Mouse (Mus musculus): ENCODE measurements around the gene Tbc1d4.

Tbc1d4 gene

GRCm38 (mm10) chr14:101501868-101502267 is 107.1 kb downstream of the Tbc1d4 start:
- DNase-seq (ENCODE audit: low spot score) = no peak

DNA sequence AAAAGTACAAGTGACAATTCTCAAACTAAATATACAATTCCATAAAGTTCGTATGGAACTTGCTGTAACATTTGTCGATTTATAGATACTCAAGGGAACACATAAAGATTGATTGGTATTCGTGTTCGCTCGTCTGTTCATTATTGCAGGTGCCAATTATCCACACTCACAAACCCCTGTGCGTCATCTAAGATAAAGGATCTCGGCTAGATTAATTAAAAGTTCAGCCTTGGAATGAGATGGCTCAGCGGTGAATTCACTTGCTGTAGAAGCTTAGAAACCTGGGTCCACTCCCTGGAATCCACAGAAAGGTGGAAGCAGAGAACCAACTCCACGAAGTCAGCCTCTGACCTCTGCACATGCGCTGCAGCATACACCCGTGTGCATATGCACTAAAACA is 107.5 kb downstream of the Tbc1d4 start:
- no peak for DNase-seq (ENCODE audit: low spot score)

DNA sequence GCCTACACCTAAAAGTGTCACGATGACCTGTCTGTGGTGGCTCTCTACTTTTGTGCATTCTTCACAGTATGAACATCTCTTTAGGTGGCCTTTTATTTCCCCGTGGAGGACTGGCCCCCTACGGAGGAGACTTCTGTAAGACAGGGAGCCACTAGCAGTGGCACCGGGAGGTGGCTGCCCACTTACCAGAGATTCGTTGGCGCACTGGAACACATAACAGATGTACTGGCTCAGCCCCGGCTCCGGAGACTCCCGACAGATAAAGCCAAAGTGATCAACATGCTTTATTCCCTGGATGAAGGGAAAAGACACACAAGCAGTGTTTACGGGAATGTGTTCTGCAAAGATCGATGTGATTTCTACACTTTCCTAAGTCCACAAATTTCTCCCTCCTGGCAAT is 108.2 kb downstream of the Tbc1d4 start:
- DNase-seq (ENCODE audit: low spot score) = no peak

GRCm38 (mm10) chr14:101499838-101500237 is 109.2 kb downstream of the Tbc1d4 start:
- DNase-seq (ENCODE audit: low spot score) = no peak

DNA sequence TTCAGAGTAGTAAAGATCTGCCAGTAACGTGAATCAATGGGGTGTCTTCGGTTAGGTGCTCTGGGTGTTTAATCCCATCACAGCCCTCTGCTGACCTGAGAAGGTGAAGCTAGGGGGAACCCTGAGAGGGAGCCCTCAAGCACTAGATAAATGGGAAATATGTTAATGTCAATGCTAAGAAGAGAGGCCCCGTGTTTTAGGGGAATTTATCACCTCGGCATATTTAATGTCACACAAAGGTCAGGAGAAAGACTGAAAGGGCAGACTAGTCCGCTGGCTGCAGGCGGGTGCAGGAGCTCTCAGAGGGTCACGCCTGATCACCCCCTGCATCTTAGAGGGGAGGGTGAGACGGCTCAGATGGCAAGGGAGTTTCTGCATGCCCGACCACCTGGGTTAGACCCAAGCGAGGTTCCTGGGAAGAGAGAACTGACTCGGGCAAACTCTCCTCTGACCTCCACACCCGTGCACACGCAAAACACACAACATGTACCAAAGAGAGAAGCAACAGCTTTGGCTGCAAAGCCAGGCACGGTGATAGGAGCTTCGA is 120.7 kb downstream of the Tbc1d4 start:
- DNase-seq (ENCODE audit: low spot score) = no peak

DNA sequence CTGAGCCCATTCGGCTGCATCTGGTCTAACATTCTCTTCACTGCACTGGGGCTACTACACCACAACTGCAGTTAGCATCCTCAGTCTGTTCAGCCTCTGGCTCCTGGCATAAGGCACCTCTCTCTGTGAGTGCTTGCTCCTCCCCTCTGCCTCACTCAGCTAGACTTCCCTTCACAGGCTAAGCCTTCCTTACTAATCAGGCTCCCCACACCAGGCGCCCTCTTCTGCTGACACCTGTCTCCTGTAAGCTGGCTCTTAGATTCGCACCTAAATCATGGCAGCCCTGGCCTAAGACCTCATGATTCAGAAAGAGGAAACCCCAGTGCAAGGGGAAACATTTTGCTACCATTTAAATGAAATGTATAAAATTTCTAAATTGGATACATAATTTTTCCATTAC is 122.4 kb downstream of the Tbc1d4 start:
- DNase-seq (ENCODE audit: low spot score) = no peak

GRCm38 (mm10) chr14:101483230-101483629 is 125.8 kb downstream of the Tbc1d4 start:
- no peak for DNase-seq (ENCODE audit: low spot score)

- DNase-seq (ENCODE audit: low spot score) = no peak
Observed at GRCm38 (mm10) chr14:101482270-101482669, 126.7 kb downstream of the Tbc1d4 start.

DNA sequence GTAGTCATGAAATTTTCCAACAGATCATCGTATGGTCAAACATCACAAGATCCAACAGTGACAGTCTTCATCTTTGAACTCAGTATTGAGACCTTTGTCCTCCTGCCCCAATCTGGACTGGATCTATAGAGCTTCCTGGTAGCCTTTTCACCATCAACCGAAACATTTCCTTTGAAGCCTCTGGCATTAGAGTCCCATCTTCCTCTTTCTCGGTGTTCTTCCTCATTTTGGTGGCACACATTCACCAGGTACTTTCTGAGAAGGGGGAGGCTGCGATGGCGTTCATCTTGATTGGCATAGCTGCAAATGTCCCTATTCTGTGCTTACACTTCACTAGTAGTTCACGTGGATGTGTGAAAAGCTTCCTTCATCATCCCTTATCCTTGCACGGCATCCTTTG is 127.8 kb downstream of the Tbc1d4 start:
- DNase-seq (ENCODE audit: low spot score) = no peak

DNA sequence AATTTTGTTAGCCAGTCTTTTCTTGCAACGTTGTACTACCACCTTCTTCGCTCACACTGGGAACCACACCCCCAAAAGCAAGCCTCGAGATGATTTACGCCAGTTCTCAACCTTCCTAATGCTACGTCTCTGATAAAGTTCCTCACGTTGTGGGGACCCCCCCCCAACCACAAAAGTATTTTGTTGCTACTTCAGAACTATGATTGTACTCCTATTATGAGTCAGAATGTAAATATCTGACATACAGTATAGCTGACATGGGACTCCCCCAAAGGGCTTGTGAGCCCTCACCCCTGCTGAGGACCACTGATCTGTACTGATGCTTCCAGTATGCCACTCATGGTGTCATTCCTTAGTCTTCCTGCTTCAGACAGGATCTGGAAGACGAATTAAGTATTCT is 128.4 kb downstream of the Tbc1d4 start:
- no peak for DNase-seq (ENCODE audit: low spot score)

DNA sequence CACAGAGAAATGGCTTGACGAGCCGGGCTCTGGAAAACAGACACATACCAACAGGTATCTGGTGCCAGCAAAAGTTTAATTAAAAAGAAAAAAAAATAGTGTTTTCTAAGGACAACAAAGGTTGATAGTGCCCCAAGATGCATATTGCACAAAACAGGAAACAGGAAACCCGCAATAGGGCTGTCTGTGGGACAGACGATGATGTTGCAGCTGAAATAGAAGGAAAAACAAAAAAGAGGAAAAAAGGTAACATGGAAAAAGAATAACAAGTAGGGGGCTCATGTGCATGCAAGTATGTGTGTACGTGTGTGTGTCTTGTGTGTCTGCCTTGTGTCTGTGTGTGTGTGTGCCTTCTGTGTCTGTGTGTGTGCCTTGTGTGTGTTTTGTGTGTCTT is 131.2 kb downstream of the Tbc1d4 start:
- DNase-seq (ENCODE audit: low spot score) = no peak

DNA sequence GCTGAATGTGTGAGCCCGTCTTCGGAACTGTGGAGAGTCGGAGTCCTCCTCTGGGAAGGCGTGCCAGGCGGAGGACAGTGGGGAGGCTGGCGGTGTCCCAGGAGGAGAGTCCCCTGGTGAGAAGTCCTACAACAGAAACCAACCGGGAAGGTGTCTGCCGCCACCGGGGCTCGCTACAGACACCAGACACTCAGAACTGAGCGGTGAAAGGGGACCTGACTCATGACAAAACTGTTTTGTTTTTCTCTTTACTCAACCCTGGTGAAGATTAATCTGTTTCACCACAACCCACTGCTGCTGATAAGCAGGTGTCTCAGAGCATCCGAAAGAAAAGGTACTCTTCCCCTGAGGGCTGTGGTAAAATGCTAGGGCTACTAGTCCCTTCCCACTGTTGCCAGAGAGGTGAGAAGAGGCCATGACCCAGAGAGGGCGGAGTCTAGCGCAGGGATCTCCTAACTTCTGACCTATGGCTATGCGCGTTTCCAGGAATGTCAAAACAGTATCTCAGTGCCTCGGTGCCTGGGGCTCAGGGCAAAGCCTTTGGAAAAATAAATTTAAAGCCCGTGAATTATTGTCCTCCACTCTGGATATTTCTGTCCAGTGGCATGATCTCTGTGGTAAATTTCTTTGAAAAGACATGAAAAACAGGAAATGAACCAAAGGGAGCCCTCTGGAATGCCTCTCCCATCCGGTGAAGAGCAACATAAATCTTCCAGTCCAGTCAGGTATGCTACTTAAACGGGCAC is 131.7 kb downstream of the Tbc1d4 start:
- DNase-seq (ENCODE audit: low spot score) = no peak

DNA sequence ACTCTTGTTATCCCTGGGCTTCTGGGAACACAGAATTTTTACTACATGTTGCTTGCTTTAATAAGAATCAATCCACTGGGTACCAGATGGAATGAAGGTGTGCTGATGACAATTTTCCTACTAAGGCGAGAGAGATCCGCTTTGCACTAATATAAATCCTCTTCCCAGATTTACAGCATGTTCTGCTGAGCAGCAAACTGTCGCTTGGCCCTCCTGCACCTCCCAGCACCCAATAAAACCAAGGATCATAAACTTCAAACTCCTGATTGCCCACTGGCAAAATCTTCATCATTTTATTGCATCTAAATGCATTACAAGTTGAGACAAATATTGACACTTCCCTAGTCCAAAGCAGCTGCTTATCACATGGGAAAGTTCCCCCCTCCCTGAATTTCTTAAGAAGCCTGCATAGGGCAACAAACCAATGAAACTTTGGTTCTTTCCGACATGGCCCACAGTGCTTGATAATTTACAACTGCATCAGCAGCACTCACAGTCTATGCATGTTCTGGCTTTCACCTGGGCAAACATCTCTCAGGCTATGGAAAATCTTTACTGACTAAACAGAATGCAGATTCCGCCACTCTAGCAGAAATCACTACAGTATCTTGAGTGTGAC is 139.4 kb downstream of the Tbc1d4 start:
- no peak for DNase-seq (ENCODE audit: low spot score)

DNA sequence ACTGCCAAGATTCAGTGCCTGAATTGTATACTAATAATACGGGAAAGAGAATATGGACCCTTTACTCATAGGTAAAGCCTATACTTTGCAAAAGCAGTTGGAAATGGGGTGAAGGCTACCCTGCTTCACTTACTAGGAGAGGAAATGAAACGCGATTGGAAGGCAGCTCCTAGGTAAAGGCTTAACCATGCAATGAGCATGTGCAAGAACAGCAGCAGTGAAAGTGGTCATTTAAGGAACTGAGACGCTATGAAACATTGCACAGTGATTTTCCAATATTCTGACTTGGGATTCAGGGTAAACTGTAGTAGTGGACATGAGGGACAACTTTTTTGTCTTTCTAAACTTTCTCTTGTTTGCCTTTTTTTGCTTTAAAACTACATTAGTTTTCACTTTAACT is 140.8 kb downstream of the Tbc1d4 start:
- no peak for DNase-seq (ENCODE audit: low spot score)

GRCm38 (mm10) chr14:101467532-101467931 is 141.5 kb downstream of the Tbc1d4 start:
- DNase-seq (ENCODE audit: low spot score) = no peak

DNA sequence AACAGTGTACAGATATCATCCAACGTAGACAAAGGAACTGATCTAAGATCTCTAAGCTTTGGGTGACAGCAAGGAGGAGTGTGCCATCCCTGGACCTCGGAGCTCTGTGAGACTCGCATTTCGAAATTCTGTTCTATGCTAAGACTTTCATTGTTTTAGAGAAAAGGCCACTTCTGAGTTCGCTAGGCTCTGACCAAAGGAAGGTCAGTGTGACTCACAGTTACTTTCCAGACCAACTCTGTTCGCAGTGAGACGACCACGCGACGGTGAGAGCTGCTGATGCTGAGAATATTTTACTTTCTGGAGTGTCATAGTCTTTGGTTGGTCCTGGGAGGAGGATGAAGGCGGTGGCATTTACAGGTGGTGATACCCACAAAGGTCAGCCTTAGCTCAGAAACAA is 142.5 kb downstream of the Tbc1d4 start:
- no peak for DNase-seq (ENCODE audit: low spot score)

DNA sequence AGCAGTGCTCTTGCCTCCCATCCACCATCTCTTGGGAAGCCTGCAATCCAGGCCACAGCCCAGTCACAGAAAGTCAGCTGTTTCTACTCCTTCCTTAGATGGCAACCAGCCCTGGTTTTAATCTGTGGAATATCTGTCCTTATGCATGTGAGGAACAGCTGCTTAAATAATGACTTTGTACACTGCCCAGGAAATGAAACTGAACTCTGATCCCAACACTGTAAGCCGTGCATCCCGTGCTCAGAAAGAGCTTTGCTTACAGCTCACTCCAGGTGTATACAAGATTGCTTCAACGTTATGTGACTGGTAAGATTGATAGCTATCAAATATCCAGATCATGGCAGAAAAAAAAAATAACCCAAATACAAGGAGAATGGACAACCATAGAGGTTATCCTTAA is 143.1 kb downstream of the Tbc1d4 start:
- no peak for DNase-seq (ENCODE audit: low spot score)

DNA sequence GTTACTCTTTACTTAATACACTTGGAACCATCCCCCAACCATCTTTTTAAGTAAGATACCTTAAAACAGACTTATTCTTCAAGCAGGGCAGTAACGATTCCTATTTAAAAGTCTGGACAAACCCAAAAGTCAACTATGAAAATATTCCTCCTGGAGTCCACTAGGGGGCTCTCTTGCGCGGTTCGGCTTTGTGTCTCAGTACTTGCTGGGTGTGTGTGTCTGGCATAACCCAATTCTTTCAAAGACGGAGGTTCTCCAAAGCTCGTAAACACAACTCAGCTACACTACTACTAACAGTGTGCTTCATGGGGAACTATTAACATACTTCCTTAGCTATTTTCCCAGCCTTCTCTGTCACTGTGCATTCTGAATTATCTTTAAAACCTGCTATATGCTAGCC is 148.2 kb downstream of the Tbc1d4 start:
- DNase-seq (ENCODE audit: low spot score) = no peak

- DNase-seq (ENCODE audit: low spot score) = no peak
Observed at GRCm38 (mm10) chr14:101452915-101453314, 156.1 kb downstream of the Tbc1d4 start.

DNA sequence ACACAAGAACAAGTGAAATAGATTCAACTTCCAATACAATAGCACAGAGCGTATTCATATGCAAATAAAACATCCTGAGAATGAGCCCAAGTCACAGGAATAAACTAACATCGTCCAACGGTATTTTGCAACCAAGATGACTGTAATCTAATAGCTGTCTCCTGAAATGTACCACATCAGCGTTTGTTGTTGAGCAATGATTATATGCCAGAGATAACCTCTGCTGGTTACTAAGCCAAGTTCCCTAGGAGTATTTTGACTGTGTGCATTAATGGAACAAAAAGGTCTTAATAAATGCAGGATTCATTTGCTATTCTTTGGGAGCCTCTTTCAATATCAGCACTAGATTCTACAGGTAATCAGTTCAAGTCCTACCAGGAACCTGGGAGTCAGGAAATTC is 161.1 kb downstream of the Tbc1d4 start:
- no peak for DNase-seq (ENCODE audit: low spot score)

- no peak for DNase-seq (ENCODE audit: low spot score)
Observed at GRCm38 (mm10) chr14:101445205-101445604, 163.8 kb downstream of the Tbc1d4 start.

GRCm38 (mm10) chr14:101437925-101438324 is 171.1 kb downstream of the Tbc1d4 start:
- no peak for DNase-seq (ENCODE audit: low spot score)

DNA sequence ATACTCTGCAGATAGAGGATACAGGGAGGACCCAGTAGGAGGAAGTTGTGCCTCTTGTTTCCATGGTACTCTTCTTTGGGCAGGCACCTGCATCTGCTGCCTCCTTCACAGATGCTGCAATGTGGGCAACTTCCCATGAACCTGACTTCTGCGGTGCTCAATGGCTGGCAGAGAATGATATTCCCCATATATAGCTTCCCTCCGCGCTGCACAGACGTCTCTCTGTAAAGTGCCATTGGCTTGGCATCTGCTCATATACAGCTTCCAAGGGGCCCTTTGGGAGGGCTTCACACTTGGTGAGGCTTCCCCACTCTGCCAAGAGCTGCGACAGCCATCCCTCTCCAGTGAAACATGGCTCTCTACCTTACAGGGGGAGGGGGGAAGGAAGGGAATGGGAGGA is 178.5 kb downstream of the Tbc1d4 start:
- DNase-seq (ENCODE audit: low spot score) = no peak
